Mouse (Mus musculus): ENCODE results near the gene Bcas3. TPM values are rescaled to one million over a fixed set of nuclear protein-coding genes. Genes with fewer than 3 reads are reported as not detected.

Bcas3 gene
- total RNA-seq, 4 experiments from 2014 or later, result 37.4 to 39.3 (median 38.9) TPM

DNA sequence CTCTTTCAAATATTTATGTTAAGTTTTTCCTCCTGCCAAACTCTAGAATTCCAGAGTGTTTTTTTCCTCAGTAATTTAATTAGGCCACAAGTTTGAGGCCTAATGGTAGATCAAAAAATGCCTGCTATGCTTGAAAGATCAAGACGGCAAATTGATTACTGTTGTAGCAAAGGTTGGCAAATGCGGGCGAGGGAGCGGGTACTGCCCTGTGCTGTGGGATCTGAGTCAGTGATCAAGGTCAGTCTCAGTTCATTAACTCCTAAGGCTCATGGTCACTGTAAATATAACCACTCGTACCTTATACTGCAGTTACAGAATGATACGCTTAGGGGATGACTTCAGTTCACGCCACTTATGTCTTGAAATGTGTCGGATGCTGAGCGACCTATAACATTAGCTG lies 296.4 kb downstream of the Bcas3 start:
- DNase-seq (ENCODE audit: low spot score in 2 of 2), result no peak

DNA sequence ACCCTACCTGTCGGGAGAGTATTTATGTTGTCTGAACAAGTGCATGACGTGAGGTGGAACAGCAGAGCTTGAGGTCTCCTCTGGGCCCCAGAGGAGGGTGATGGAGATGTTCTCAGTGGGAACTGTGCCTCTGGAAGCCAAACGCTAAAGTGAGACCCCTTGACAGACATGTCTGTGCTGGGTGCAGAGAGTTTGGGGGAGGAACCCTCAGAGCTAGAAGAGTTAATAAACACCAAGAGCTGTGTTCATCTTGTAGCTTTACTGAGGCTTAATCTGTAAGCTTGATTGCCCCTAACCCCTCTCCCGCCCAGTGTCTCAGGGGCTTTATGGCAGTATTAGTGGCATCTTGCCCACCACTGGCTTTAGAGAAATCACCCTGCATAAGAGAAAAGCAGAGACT lies 304.5 kb downstream of the Bcas3 start:
- no peak for DNase-seq (ENCODE audit: low spot score in 2 of 2)

DNA sequence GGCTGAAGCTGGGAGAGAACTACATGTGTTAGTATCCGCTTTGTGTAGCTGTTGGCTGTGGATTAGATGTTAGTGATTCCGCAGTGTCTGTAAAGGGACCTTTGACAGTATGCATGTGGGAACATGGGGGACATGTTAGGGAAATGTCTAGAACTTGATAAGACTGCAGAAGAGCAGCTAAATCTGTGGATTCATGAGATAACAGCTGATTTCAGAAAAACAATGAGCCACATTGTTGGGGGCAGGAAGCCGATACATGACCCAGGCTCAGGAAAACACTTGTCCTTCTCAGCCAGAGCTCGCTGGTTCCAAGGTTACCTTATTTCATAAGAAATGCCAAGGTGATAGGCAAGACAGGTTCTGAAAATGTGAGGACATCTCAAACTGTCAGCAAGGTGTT lies 307.3 kb downstream of the Bcas3 start:
- DNase-seq (ENCODE audit: low spot score in 2 of 2), result no peak

DNA sequence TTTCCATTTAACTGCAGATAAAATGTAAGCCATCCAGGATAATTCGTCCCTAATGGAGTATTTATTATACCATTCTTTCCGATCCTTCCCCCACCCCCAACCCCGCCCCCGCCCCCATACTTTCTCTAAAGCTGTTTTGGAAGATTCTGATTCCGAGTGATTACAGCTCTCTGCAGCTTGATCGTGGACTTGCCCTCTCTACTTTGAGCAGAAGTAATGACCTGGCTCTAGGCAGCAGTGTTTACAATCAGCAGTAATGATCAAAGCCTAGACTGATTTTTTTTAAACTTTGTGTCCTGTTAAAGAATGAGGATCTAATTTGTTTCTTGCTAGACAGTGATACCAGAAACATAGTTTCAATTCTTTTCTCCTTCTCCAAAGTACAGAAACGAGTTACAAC lies 314.2 kb downstream of the Bcas3 start:
- DNase-seq (ENCODE audit: low spot score in 2 of 2), result no peak

DNA sequence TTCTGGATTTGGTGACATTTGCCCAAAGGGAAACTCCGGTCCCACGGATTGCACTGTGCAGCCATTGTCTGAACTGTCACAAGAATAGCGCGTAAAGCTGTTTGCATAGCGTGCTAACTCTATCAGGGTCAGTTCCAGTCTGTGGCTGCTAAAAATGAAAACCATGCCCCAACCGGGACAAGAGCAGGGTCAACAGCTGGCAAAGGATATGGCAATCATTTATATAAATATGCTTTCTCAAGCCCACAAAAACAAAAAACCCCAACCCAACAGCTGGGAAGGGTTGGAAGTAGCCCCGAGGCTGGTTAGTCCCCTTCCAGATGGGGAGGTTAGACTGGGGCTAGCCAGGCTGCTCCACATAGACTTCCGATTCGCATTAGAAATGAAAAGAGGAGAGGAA lies 314.8 kb downstream of the Bcas3 start:
- DNase-seq (ENCODE audit: low spot score in 2 of 2), result no peak

DNA sequence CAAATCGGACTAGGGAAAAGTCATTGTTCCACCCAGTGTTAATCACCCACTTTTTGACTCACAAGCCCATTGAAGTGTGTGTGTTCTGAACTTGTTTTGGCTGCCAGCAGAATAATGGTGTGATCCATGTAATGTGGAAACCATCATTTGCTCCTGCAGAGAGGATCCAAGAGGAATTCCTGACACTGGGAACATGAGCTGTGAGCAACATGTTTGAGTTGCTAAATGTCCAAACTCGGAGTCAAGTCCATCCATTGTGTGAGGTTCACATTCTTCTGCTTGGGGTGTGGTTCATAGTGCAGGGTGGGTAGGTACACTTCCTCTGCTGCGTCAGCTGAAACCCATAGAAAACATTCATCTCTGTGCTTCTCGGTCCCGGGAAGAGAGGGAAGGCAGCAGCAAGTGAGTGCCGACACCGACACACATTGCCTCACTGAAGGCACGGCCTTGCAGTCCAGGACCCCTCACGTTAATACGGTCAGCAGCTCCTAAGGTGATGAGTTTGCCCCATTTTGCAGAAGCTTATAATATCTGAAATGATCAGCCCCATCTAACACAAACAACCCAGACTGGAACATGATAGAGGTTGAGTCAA lies 320.0 kb downstream of the Bcas3 start:
- DNase-seq (ENCODE audit: low spot score in 2 of 2), result no peak

DNA sequence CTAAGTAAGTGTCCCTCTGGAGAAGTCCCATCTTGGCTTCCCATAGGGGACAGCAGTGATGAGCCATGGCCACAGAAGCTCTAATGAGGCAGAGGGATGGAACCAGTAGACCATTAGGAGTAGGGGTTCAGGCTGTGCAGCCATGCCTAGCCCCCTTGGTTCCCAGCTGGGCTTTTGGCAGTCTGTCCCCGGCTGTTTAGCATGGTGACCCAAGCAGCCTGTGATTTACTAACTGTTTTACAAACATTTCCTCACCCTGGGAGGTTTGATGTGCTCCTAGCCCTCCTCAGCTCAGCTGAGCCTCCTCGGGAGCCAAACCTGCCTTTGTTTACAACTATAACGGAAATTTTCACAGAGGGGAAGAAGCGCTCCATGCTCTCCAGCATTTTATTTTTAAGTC lies 322.3 kb downstream of the Bcas3 start:
- DNase-seq (ENCODE audit: low spot score in 2 of 2), result no peak

DNA sequence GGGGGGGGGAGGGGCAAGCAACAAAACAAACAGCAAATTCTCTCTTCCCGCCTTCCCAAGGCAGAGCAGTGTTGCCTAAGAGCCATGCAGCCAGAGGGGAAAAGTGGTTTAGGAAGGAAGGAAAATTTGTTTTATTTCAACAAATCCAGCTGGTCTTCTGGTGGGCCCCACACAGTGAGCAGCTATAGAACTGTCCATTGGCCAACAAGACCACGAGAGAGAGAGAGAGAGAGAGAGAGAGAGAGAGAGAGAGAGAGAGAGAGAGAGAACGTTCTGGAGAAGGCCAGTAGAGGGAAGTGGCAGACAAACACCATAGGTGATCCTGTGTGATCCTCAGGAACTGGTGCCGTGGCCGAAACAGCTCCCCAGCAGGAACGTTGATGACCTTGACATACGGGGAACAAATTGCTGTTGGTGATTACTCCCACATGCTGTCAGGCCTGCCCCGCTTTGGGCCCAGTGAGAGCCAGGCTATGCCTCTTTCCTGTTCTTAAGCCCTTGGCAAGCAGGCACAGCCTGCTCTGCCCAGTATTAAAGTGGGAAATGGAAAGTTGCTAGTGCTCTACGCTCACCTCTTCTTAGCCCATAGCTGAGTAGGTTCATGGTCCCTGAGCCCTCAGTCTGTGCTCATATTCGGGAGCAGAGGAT lies 323.5 kb downstream of the Bcas3 start:
- DNase-seq (ENCODE audit: low spot score in 2 of 2), result no peak

DNA sequence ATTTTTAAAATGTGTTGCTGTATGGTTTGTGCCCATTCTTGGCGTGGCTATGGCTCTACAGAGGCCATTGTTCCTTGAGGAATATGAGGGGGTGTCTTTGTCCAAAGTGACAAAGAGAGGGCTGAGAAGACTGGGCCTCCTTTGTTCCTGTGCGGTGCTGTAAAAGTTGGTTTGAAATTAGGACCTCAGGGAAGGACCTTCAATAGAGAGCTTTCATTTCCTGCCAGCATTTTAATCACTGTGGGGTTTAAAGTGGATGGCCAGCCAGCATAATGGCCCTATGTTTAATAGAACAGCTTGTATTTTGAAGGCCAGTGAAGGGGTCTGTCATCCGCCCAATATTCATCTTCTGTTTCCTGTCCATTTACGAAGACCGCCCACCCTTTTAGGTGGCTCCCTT lies 325.7 kb downstream of the Bcas3 start:
- no peak for DNase-seq (ENCODE audit: low spot score in 2 of 2)

DNA sequence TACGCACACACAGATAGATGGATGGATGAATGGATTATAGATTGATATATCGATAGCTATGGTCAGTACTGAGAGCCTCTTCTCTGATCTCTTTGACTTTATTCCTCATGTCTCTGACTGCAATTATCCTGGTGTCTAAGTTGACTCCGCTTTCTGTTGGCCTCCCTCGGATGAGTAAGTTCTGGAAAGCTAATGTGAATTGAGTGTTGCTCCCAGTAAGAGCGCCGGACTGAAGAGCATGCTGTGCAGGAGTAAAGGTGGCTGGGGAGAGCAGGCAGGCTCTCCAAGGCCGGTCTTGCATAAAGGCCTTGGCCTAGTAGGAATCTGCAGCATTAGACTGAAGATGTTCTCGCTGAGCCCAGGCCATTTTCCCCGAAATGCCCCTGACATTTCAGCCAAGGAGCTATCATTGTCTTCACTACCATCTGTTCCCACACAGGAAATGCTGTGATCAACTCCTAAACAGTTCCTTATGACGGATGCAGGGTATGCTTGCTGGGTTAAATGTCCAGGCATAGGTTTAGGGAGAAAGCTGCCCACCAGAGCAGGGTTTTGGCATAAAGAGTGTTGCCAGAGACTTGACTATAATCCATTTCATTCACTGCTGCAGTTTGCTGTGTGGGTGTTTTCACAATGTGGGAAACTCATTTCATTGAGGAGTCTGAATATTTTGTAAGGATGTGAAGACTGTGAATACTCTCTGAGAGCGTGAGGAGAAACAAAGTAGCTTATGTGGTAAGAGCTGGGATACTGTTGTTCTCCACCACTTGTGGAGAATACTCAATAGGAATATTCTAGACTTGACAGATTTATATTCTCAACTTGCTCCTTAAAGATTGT lies 328.8 kb downstream of the Bcas3 start:
- no peak for DNase-seq (ENCODE audit: low spot score in 2 of 2)

DNA sequence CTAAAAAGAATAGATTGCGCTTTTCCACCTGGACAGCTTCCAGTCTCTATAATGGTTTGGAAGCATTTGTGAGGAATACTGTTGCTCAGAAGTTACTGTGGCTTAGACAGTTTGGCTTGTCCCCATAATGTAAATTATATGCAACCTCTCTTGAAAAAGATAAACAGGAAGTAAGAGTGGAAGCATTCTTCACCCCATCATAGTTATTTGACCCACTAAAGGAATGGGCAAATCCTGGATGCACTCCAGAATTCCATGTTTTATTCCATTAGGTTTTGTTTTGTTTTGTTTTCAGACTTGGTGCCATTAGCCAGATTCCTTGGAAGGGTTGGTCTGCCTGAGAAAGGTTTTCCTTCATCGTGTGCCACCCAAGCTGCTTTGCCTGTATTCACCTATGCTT lies 332.0 kb downstream of the Bcas3 start:
- no peak for DNase-seq (ENCODE audit: low spot score in 2 of 2)

DNA sequence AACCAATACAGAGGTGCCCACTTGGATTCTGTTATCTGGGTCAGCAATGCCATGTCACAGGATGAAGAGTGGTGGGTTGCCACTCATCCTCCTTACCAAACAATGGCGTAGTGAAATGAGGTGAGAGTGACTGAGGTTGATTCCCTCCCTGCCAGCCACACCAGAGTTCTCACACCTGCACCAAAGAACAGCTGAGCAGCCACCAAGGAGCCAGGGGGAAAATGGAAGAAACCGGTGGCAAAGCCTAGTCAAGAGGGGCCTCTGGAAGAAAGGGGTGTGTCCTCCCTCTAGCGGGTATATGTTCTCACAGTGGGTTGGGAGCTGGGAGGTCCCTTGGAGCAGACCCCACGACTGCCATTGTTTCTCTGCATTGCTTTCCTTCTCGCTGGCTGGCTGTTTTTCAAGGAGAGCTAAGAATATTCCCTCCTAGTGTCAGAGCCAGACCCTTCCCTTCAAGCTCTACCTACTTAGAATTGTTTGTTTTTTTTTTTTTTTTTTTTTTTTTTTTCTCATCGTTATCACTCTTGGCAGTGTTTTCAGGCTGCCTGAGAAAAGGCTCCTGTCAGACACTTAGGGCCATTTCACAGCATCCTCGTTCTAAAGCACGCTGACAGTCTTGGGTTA lies 335.0 kb downstream of the Bcas3 start:
- DNase-seq (ENCODE audit: low spot score in 2 of 2), result no peak

DNA sequence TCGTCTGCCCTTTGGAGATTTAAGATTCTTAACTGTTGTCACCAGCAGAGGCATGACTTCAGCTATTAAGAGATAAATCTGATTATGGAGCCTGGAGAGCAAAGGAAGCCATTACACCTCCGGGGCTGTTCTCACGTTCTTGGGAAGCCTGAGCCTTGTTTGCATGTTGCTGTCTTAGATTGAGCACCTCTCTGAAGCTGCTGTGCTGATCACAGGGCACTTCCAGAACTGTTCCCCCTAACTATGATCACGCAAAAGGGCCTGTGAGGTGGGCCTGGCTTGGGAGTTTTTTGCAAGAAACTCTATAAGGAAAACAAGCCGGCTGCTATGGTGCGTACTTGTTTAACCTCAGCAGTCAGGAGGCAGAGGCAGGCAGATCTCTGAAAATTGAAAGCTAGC lies 335.5 kb downstream of the Bcas3 start:
- no peak for DNase-seq (ENCODE audit: low spot score in 2 of 2)

DNA sequence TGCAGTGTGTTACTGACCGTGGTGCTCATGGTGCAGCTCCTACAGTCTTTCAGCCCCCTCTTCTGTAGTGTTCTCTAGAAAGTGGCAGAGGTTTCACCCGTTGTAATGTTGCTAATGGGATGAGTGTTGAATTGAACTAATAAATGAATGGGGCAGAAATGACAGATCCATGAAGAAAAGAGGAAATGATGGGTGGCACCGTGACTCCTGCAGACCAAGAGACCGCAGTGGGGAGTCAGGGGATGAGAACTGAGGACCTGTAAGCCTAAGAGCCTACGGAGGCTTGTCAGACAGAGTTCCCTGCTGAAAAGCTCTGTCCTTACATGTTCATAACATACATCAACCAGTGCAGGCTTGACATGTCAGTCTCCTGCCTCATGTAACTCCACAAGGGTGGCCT lies 336.3 kb downstream of the Bcas3 start:
- DNase-seq (ENCODE audit: low spot score in 2 of 2), result no peak

DNA sequence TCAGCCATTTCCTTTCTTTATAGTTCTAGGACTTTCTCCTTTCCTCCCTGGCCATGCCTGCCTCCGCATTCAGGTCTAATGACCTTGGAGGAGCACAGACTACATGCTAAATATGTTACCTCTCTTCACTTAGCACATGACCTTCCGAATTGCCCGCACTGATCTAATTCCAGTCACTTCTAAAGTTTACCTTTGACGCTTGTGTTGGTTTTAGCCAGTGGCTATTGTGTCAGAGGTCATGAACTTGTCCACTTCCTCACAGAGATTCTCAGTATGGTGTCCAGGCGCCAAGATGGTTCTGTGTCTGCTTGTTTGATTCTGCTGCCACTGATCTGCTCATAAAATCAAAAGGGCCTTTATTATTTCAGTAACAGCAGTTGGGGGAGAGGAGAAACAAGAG lies 338.3 kb downstream of the Bcas3 start:
- no peak for DNase-seq (ENCODE audit: low spot score in 2 of 2)

DNA sequence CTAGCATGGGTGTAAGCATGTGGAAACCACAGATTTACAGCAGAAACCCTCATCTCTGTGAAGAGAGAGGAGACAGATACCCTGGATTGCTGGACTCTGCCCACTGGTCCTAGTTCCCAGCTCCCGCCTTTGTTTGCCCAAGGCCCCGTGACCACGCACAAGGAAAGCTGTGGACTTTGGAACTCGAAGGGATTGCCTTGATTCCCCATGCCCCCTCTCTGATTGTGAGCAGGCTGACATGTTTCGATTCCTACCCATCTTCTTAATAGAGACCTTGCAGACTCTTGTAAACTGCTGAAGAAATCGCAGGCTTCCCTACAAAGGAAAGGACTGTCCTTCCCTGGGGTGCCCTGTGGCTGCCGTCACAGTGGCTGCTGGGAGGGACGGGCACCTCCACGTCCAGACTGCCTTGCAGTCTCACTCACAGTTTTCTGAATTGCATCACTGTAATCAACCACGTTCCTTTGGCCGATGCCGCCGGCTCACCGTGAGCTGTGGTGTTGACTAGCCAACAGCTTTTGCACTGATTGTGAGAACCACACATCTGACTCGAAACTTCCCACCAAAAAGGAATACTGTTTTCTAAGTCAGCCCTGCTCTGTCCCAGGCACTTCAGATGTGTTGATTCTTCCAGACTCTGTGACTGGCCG lies 342.8 kb downstream of the Bcas3 start:
- DNase-seq (ENCODE audit: low spot score in 2 of 2), result no peak

DNA sequence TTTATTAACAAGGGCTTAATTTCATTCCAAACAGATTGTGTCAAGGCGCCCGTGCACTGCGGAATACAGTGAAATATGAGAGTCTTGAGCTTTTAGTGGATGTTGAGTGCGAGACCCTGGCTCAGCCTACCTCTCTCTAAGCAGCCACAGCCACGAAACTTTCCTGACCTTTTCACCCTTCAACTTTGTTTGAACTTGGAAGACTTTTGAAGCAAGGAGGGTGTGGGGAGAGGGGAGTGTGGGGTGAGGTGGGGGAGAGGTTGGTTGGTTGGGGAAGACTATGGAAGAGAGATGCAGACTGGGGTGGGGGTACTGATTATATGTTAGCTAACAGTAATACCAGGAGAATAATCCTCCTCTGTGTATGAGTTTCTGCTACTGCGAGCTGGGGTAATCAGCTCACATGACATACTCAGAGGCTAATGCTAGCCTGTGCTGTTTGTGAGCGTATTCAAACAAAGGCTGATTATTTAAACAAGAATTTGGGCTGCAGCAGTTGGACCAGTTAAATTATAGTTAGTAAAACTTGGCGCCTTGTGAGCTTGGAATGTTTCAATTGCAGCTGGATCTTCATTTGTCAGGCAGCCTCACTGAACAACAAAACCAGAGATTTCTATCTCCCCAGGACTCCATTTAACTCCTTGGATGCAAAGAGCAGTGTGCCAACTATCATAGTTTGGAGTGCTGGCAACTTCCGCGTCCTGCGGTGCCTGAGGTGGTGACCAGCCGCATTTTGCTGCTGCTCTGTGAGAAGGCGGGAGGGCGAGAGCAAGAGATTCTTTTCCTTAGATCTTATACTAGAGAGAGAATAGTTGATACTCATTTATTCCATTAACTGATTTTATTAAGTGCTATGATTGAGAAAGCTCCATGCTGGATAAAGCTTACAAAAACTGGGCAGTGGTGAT lies 343.8 kb downstream of the Bcas3 start:
- DNase-seq (ENCODE audit: low spot score in 2 of 2), result no peak

DNA sequence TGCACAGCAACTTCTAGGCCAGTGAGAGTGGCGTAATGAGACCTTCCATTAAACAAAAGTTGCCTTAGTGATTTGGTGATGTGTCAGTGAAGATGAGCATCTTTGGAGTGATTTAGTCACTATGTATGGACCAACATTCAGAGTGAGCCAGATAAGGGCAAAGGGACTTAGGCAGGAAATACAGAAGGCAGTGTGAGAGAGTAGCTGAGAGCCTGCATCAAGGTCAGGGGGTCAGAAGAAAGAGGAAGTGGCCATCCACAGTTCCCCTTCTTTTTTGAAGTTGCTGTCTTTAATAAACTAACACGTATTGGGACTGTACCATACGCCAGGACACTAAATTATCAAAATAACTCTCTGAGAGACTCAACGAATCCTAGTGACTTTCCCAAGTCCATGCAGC lies 344.5 kb downstream of the Bcas3 start:
- no peak for DNase-seq (ENCODE audit: low spot score in 2 of 2)

DNA sequence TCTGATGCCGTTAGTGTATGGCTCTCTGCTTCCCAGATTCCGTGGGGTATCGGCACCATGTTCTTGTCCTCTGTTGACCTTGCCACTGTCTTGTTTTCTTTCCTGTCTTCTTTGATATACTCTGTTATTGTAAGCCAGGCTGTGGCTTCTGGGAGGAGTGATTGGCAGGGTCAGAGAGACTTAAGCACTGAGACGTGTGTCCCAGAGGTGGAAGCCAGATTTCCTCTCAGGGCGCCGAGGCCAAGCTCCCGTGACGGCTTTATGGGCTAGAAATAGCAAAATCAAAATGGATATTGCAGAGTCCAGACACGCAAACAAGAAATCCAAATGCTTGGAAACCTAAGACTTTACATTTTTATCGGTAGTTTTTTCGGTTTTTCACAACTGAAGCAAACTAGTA lies 345.3 kb downstream of the Bcas3 start:
- no peak for DNase-seq (ENCODE audit: low spot score in 2 of 2)

DNA sequence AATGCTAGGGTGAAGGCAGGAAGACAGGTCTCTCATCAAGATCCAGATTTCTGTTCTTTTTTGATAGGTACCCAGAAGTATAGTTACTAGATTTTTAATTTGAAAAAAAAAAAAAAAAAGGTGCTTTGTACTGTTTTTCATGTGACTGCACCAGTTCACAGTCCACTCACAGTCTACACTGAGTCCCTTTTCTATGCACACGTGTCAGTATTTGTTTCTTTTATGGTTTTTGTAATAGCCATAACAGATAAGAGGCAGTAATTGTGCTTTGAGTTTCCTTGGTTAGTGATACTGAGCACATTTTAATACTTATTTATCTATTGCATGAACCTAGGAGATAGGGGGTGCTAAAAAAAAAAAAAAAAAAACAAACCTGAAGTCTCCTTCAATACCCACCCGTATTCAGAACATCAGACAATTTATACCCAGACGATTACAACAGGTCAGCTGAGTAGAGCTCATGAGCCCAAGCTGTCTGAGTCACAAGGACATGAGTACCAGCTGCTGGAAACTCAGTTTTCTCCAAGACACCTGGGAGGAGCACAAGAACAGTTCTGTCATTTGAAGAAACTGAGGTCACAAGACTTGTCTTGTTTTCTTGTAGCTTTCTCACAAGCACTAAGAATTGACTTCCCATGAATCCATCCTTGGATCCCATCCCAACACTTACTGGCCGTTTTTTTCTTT lies 351.2 kb downstream of the Bcas3 start:
- no peak for DNase-seq (ENCODE audit: low spot score in 2 of 2)
